Mouse (Mus musculus) G1E (cell line): Measurements from ENCODE around the gene Copb2. TPM values are rescaled to one million over a fixed set of nuclear protein-coding genes. Genes with fewer than 3 reads are reported as not detected.

Experiments
- ATAC-seq: 2 replicates; pipeline ENCODE4 v1.8.0; 2016; ENCODE audit warnings: mild to moderate bottlenecking; ENCODE audit not compliant: insufficient number of reproducible peaks, poor library complexity, low FRiP score, severe bottlenecking; ENCODE audit errors: extremely low read depth
- DNase-seq: peaks from one replicate; pipeline ENCODE4 v3.0.0; 2012; ENCODE audit warnings: low spot score
- H3K27me3 ChIP-seq: 2 replicates; pipeline ENCODE4 v1.6.1; 2012; ENCODE audit warnings: mild to moderate bottlenecking, low read length, inconsistent platforms; ENCODE audit not compliant: insufficient read depth
- H3K36me3 ChIP-seq: replicated peaks from 2 replicates; pipeline ENCODE3; 2012; ENCODE audit warnings: mild to moderate bottlenecking, inconsistent platforms
- H3K4me1 ChIP-seq: 2 replicates; pipeline ENCODE4 v1.6.1; 2012; ENCODE audit warnings: low read depth, low read length, inconsistent platforms, mixed read lengths; ENCODE audit not compliant: insufficient read depth
- H3K4me3 ChIP-seq: 2 replicates; pipeline ENCODE4 v1.5.1; 2012; ENCODE audit warnings: low read depth, mild to moderate bottlenecking, inconsistent platforms, low read length, moderate library complexity, mixed read lengths
- H3K9me3 ChIP-seq: replicated peaks from 2 replicates; pipeline ENCODE4 v1.6.1; 2012; ENCODE audit warnings: inconsistent platforms
- CTCF ChIP-seq: IDR thresholded peaks from 2 replicates; pipeline ENCODE4 v1.5.1; 2012; ENCODE audit warnings: low read depth, low read length, inconsistent platforms, mixed read lengths
- GATA1 ChIP-seq: IDR thresholded peaks from 2 replicates; pipeline ENCODE4 v1.6.1; 2012; ENCODE audit warnings: borderline replicate concordance, low read length, inconsistent platforms, mixed read lengths
- GATA2 ChIP-seq: IDR thresholded peaks from 2 replicates; pipeline ENCODE4 v1.6.1; 2012; ENCODE audit warnings: low read depth, low read length, inconsistent platforms, borderline replicate concordance
- POLR2AphosphoS5 ChIP-seq: IDR thresholded peaks from 2 replicates; pipeline ENCODE4 v1.6.1; 2012; ENCODE audit warnings: low read depth, low read length, inconsistent platforms; ENCODE audit not compliant: insufficient replicate concordance
- TAL1 ChIP-seq: conservative IDR thresholded peaks from 2 replicates; pipeline ENCODE4 v1.6.1; 2012; ENCODE audit warnings: low read depth, low read length, inconsistent platforms, mixed read lengths
- polyA plus RNA-seq: library from polyadenylated mRNA; stranded (reverse); fragments of >175 nt; gene quantifications from 2 replicates; pipeline ENCODE4 v1.2.3, GENCODE M21; 2012
- total RNA-seq, 2 experiments: library from RNA; stranded (forward) in 1 of 2; stranded (reverse) in 1 of 2; fragments of 200-1000 nt in 1 of 2; fragments of >200 nt in 1 of 2; fragmentation: Nextera tagmentation in 1 of 2; gene quantifications; 2 replicates each; pipeline ENCODE4 v1.2.3; 2014 to 2017

Gene Copb2
- total and polyA plus RNA-seq, 3 experiments = 9.4 to 205 (median 194) TPM

GRCm38 (mm10) chr9:98633287-98634162 is 70.0 kb downstream of the Copb2 start:
- ATAC-seq (no peak), DNase-seq (no peak)
- TF ChIP-seq POLR2AphosphoS5 (no peak), CTCF (no peak), TAL1 (no peak), GATA1 (no peak), GATA2 (no peak)

More at GRCm38 (mm10) chr9:98633287-98634162, 70.0 kb downstream of the Copb2 start:
- Histone ChIP-seq H3K4me3 (no peak overlapping the region), H3K27me3 (no peaks in the 10 kb centered on the region), H3K9me3 (no peaks in the 10 kb centered on the region), H3K36me3 (no peaks in the 10 kb centered on the region), H3K4me1 (no peaks in the 10 kb centered on the region)

Other genes with a start within 250 kb of the Copb2 start
- not detected in 2 replicates for gene Rbp1, start 140.8 kb upstream of the Copb2 start, total RNA-seq (2014; fragmentation: Nextera tagmentation)
- gene Rbp1, start 140.8 kb upstream of the Copb2 start, total RNA-seq (2017) = 0.05 TPM in 1 of 2 replicates, not detected in the other
- not detected in 2 replicates for gene Rbp1, start 140.8 kb upstream of the Copb2 start, polyA plus RNA-seq
- not detected in 2 replicates for gene Rbp2, start 77.6 kb upstream of the Copb2 start, total RNA-seq (2014; fragmentation: Nextera tagmentation)
- gene Rbp2, start 77.6 kb upstream of the Copb2 start, total RNA-seq (2017) = 0.58 TPM in 1 of 2 replicates, not detected in the other
- 0.39 and 0.45 TPM in 2 replicates for gene Rbp2, start 77.6 kb upstream of the Copb2 start, polyA plus RNA-seq
- 45.1 and 45.8 TPM in 2 replicates for gene Mrps22, start 37.9 kb downstream of the Copb2 start, total RNA-seq (2014; fragmentation: Nextera tagmentation)
- 94.0 and 101 TPM in 2 replicates for gene Mrps22, start 37.9 kb downstream of the Copb2 start, total RNA-seq (2017)
- 22.2 and 30.0 TPM in 2 replicates for gene Mrps22, start 37.9 kb downstream of the Copb2 start, polyA plus RNA-seq